Mouse (Mus musculus) midbrain, embryonic 14.5 days (tissue): ENCODE results near the gene Shisa4. TPM values are rescaled to one million over a fixed set of nuclear protein-coding genes. Genes with fewer than 3 reads are reported as not detected.
A peak's percentile ranks its signal among the peaks of the same experiment; 100 is the strongest.
"Not testable (repeated sequence)": the region's sequence is repeated elsewhere in the genome, so short reads cannot be mapped to it uniquely, and the experiment has no call there.

Source experiments
- ATAC-seq: fragments of 200-750 bp; cut with Nextera tagmentation; 2 replicates; pipeline ENCODE4 v1.8.0; 2017; ENCODE audit warnings: moderate number of reproducible peaks, moderate library complexity; ENCODE audit not compliant: low FRiP score, low TSS enrichment
- DNase-seq: peaks from one replicate; pipeline ENCODE4 v3.0.0-alpha.2; 2015
- H3K27ac ChIP-seq: fragments of 300-500 bp; sonication (generic); replicated peaks from 2 replicates; pipeline ENCODE4 v1.5.1; 2014; ENCODE audit warnings: mild to moderate bottlenecking, low read depth, low read length, moderate library complexity
- H3K27me3 ChIP-seq: fragments of 300-500 bp; sonication (generic); 2 replicates; pipeline ENCODE4 v1.6.1; 2014; ENCODE audit warnings: low read length, control low read depth, mixed read lengths; ENCODE audit not compliant: control insufficient read depth, insufficient read depth
- H3K36me3 ChIP-seq: fragments of 300-500 bp; sonication (generic); 2 replicates; pipeline ENCODE4 v1.6.1; 2014; ENCODE audit warnings: low read length, control low read depth; ENCODE audit not compliant: control insufficient read depth, insufficient read depth
- H3K4me1 ChIP-seq: fragments of 300-500 bp; sonication (generic); 2 replicates; pipeline ENCODE4 v1.6.1; 2014; ENCODE audit warnings: mild to moderate bottlenecking, antibody characterized with exemption, low read length, control low read depth; ENCODE audit not compliant: control insufficient read depth, insufficient read depth
- H3K4me2 ChIP-seq: fragments of 300-500 bp; sonication (generic); 2 replicates; pipeline ENCODE4 v1.6.1; 2014; ENCODE audit warnings: mild to moderate bottlenecking, low read length, moderate library complexity
- H3K4me3 ChIP-seq: fragments of 300-500 bp; sonication (generic); replicated peaks from 2 replicates; pipeline ENCODE4 v1.5.1; 2014; ENCODE audit warnings: low read depth, low read length
- H3K9ac ChIP-seq: fragments of 300-500 bp; sonication (generic); replicated peaks from 2 replicates; pipeline ENCODE4 v1.6.1; 2014; ENCODE audit warnings: mild to moderate bottlenecking, low read length, moderate library complexity
- H3K9me3 ChIP-seq: fragments of 300-500 bp; sonication (generic); 2 replicates; pipeline ENCODE4 v1.6.1; 2016; ENCODE audit warnings: low read length, control low read depth, mixed read lengths; ENCODE audit not compliant: control insufficient read depth
- WGBS: fragments of 180-500 bp; shearing (Covaris S2); extraction: QIAGEN DNeasy Blood & Tissue Kit; methylation state at CpG from one replicate; pipeline ENCODE4 v1.1.7; 2014; 5-methylcytosine and 5-hydroxymethylcytosine counted together
- polyA plus RNA-seq: library from polyadenylated mRNA; unstranded; fragments of >200 nt; fragmentation: Nextera tagmentation; extraction: Ambion mirVana; gene quantifications from 2 replicates; pipeline ENCODE4 v1.2.1, GENCODE M21; 2014

Gene Shisa4
- polyA plus RNA-seq, 1 experiment from 2014 or later: 59.3 TPM

- no peak for ATAC-seq
- Histone ChIP-seq H3K27me3 (no peaks in the 10 kb centered on the region), H3K4me2 (no peak overlapping the region), H3K9me3 (no peaks in the 10 kb centered on the region), H3K4me1 (no peaks in the 10 kb centered on the region), H3K36me3 (peaks cover 86% of the 10 kb centered on the region), H3K4me3 (no peak overlapping the region), H3K27ac (no peak overlapping the region), H3K9ac (no peak overlapping the region)
- 90% methylated on average over 9 of the region's 9 CpGs for WGBS
- no peak for DNase-seq
Measured at GRCm38 (mm10) chr1:135385161-135385560, 10.1 kb upstream of the Shisa4 start.

GRCm38 (mm10) chr1:135384171-135384570 lies 9.1 kb upstream of the Shisa4 start:
- Histone ChIP-seq H3K4me1 (no peaks in the 10 kb centered on the region), H3K27ac (no peak overlapping the region), H3K9me3 (no peaks in the 10 kb centered on the region), H3K9ac (no peak overlapping the region), H3K4me2 (no peak overlapping the region), H3K36me3 (peaks cover 76% of the 10 kb centered on the region), H3K27me3 (no peaks in the 10 kb centered on the region), H3K4me3 (no peak overlapping the region)
- WGBS: 95% methylated on average over 5 of the region's 5 CpGs
- DNase-seq: no peak
- no peak for ATAC-seq

GRCm38 (mm10) chr1:135381560-135381959 lies 6.5 kb upstream of the Shisa4 start:
- H3K9me3 ChIP-seq, H3K4me3 ChIP-seq, H3K4me1 ChIP-seq, ATAC-seq, H3K9ac ChIP-seq, H3K4me2 ChIP-seq, H3K27ac ChIP-seq, DNase-seq, H3K27me3 ChIP-seq: not testable (repeated sequence)
- peaks cover 50% of the 10 kb centered on the region for H3K36me3 ChIP-seq
- 63% methylated on average over 6 of the region's 6 CpGs for WGBS

- no peak overlapping the region for H3K9ac ChIP-seq
- H3K4me1 ChIP-seq: peaks cover under 1% of the 10 kb centered on the region; the same call in 1 of the 2 replicates
- no peak overlapping the region for H3K4me2 ChIP-seq
- no peak for ATAC-seq
- WGBS: 79% methylated on average over 15 of the region's 15 CpGs
- no peaks in the 10 kb centered on the region for H3K9me3 ChIP-seq
- H3K36me3 ChIP-seq: peaks cover 37% of the 10 kb centered on the region
- H3K27me3 ChIP-seq: no peaks in the 10 kb centered on the region
- H3K4me3 ChIP-seq: no peak overlapping the region
- no peak overlapping the region for H3K27ac ChIP-seq
- DNase-seq: peak; percentile 11
Measured at GRCm38 (mm10) chr1:135380071-135380991, 5.3 kb upstream of the Shisa4 start.

GRCm38 (mm10) chr1:135379048-135379447 lies 4.0 kb upstream of the Shisa4 start:
- peaks cover 24% of the 10 kb centered on the region for H3K36me3 ChIP-seq
- H3K4me1 ChIP-seq: peaks cover 7% of the 10 kb centered on the region; the same call in 1 of the 2 replicates
- no peaks in the 10 kb centered on the region for H3K27me3 ChIP-seq
- WGBS: 65% methylated on average over 2 of the region's 2 CpGs
- H3K9ac ChIP-seq: no peak overlapping the region
- no peak overlapping the region for H3K4me3 ChIP-seq
- ATAC-seq (no peak), DNase-seq (no peak)
- no peak overlapping the region for H3K27ac ChIP-seq
- H3K9me3 ChIP-seq: no peaks in the 10 kb centered on the region
- H3K4me2 ChIP-seq: no peak overlapping the region

- Histone ChIP-seq H3K9ac (no peak overlapping the region), H3K36me3 (peaks cover 20% of the 10 kb centered on the region), H3K9me3 (no peaks in the 10 kb centered on the region), H3K27me3 (no peaks in the 10 kb centered on the region), H3K4me2 (no peak overlapping the region), H3K4me3 (no peak overlapping the region), H3K4me1 (peaks cover 11% of the 10 kb centered on the region; the same call in 1 of the 2 replicates), H3K27ac (no peak overlapping the region)
- no peak for DNase-seq
- ATAC-seq: no peak
- WGBS: 59% methylated on average over 9 of the region's 9 CpGs
Measured at GRCm38 (mm10) chr1:135378576-135378975, 3.5 kb upstream of the Shisa4 start.

- ATAC-seq: 0 out of 2 replicates have a peak, but pooled peaks have one; percentile 6
- Histone ChIP-seq H3K4me3 (peak overlapping the region; percentile 74), H3K27ac (peak overlapping the region; percentile 78), H3K4me2 (peak overlapping the region; percentile 89), H3K36me3 (0 out of 2 replicates have a peak, but pooled peaks cover 7% of the 10 kb centered on the region), H3K27me3 (no peaks in the 10 kb centered on the region), H3K4me1 (peaks cover 28% of the 10 kb centered on the region), H3K9ac (peak overlapping the region; percentile 91), H3K9me3 (no peaks in the 10 kb centered on the region)
- DNase-seq: peak; percentile 49
- 2% methylated on average over 19 of the region's 19 CpGs for WGBS
Measured at GRCm38 (mm10) chr1:135374175-135374867, 716 bp downstream of the Shisa4 start.

- H3K27ac ChIP-seq: no peak overlapping the region
- no peak for ATAC-seq
- peak overlapping the region; percentile 34; the same call in 1 of the 2 replicates for H3K9ac ChIP-seq
- WGBS: 54% methylated on average over 4 of the region's 4 CpGs
- H3K9me3 ChIP-seq: no peaks in the 10 kb centered on the region
- 0 out of 2 replicates have a peak, but pooled peaks cover 7% of the 10 kb centered on the region for H3K36me3 ChIP-seq
- H3K4me3 ChIP-seq: peak overlapping the region; percentile 21
- H3K4me1 ChIP-seq: peaks cover 36% of the 10 kb centered on the region
- no peaks in the 10 kb centered on the region for H3K27me3 ChIP-seq
- peak; percentile 66 for DNase-seq
- H3K4me2 ChIP-seq: peak overlapping the region; percentile 89
Measured at GRCm38 (mm10) chr1:135373171-135373677, 1.8 kb downstream of the Shisa4 start.
